Mouse (Mus musculus) embryonic facial prominence, embryonic 12.5 days (tissue): Measurements from ENCODE around the gene Cdk12. TPM values are rescaled to one million over a fixed set of nuclear protein-coding genes. Genes with fewer than 3 reads are reported as not detected.
A peak's percentile ranks its signal among the peaks of the same experiment; 100 is the strongest.
"Not testable (repeated sequence)": the region's sequence is repeated elsewhere in the genome, so short reads cannot be mapped to it uniquely, and the experiment has no call there.

Experiments used
- ATAC-seq: fragments of 200-750 bp; cut with Nextera tagmentation; 2 replicates; pipeline ENCODE4 v1.8.0; 2017; ENCODE audit not compliant: insufficient number of reproducible peaks, insufficient read depth, low FRiP score, low TSS enrichment
- H3K27ac ChIP-seq: fragments of 300-500 bp; sonication (generic); 2 replicates; pipeline ENCODE4 v1.5.1; 2016; ENCODE audit warnings: mild to moderate bottlenecking
- H3K27me3 ChIP-seq: fragments of 300-500 bp; sonication (generic); 2 replicates; pipeline ENCODE4 v1.6.1; 2016; ENCODE audit warnings: mild to moderate bottlenecking, moderate library complexity
- H3K36me3 ChIP-seq: fragments of 300-500 bp; sonication (generic); 2 replicates; pipeline ENCODE4 v1.6.1; 2016; ENCODE audit warnings: mild to moderate bottlenecking
- H3K4me1 ChIP-seq: fragments of 300-500 bp; sonication (generic); 2 replicates; pipeline ENCODE4 v1.6.1; 2016
- H3K4me2 ChIP-seq: fragments of 300-500 bp; sonication (generic); replicated peaks from 2 replicates; pipeline ENCODE4 v1.6.1; 2016; ENCODE audit warnings: mild to moderate bottlenecking, moderate library complexity
- H3K4me3 ChIP-seq: fragments of 300-500 bp; sonication (generic); 2 replicates; pipeline ENCODE4 v1.5.1; 2016; ENCODE audit warnings: mild to moderate bottlenecking
- H3K9ac ChIP-seq: fragments of 300-500 bp; sonication (generic); 2 replicates; pipeline ENCODE4 v1.6.1; 2016; ENCODE audit warnings: mild to moderate bottlenecking, moderate library complexity
- H3K9me3 ChIP-seq: fragments of 300-500 bp; sonication (generic); 2 replicates; pipeline ENCODE4 v1.6.1; 2016; ENCODE audit warnings: mild to moderate bottlenecking, moderate library complexity
- WGBS: fragments of 180-500 bp; shearing (Covaris S2); methylation state at CpG from one replicate; pipeline ENCODE4 v1.1.7; 2016; 5-methylcytosine and 5-hydroxymethylcytosine counted together
- polyA plus RNA-seq: library from polyadenylated mRNA; unstranded; fragments of >200 nt; fragmentation: Nextera tagmentation; extraction: Ambion mirVana; gene quantifications from 2 replicates; pipeline ENCODE4 v1.2.1, GENCODE M21; 2016

The Cdk12 gene
- polyA plus RNA-seq, 1 experiment from 2014 or later = 15.9 TPM

DNA sequence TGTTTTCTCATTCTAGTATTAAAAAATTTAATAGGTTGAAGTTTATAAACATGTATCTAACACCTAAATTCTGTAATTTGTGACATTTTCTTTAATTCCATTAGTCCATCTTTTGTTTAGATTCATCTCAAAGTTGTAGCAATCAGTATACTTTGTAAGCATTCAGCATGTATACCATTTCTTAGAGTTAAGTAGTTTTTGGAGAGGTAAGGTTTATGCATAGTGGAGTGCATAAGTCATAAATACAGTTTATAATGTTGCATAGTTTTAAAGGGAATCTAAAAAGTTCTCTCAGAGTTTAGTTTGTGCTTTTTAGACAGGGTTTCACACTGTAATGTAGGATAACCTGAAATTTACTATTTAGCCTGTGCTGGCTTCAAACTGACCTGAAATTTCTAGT is 2.6 kb downstream of the Cdk12 start:
- Histone ChIP-seq H3K27me3 (no peaks in the 10 kb centered on the region), H3K4me3 (no peak overlapping the region), H3K27ac (no peak overlapping the region), H3K4me2 (peak overlapping the region; percentile 48), H3K9ac (no peak overlapping the region), H3K9me3 (no peaks in the 10 kb centered on the region), H3K36me3 (peaks cover 26% of the 10 kb centered on the region), H3K4me1 (peaks cover 8% of the 10 kb centered on the region; the same call in 1 of the 2 replicates)
- ATAC-seq = no peak

GRCm38 (mm10) chr11:98206281-98206680 is 3.4 kb downstream of the Cdk12 start:
- not testable (repeated sequence) for H3K4me3 ChIP-seq, H3K27ac ChIP-seq, H3K27me3 ChIP-seq, H3K9me3 ChIP-seq, ATAC-seq, H3K9ac ChIP-seq, H3K4me1 ChIP-seq
- WGBS = 86% methylated on average over 3 of the region's 3 CpGs
- Histone ChIP-seq H3K4me2 (peak overlapping the region; percentile 48), H3K36me3 (peaks cover 33% of the 10 kb centered on the region)

DNA sequence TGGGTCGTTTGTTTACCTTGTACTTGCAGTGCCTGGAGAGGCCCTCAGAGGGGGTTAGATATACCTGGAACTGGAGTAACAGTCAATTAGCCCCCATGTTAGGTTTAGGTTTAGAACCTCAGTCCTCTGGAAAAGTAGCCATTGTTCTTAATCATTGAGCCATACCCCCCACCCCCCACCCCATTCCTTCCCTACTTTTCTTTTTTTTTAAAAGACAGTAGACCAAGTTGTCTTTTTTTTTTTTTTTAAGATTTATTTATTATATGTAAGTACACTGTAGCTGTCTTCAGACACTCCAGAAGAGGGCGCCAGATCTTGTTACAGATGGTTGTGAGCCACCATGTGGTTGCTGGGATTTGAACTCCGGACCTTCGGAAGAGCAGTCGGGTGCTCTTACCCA is 6.8 kb downstream of the Cdk12 start:
- WGBS = 77% methylated on average over 5 of the region's 5 CpGs
- H3K4me2 ChIP-seq, ATAC-seq, H3K4me3 ChIP-seq, H3K9me3 ChIP-seq, H3K9ac ChIP-seq, H3K4me1 ChIP-seq, H3K27me3 ChIP-seq, H3K27ac ChIP-seq: not testable (repeated sequence)
- H3K36me3 ChIP-seq = peaks cover 58% of the 10 kb centered on the region

DNA sequence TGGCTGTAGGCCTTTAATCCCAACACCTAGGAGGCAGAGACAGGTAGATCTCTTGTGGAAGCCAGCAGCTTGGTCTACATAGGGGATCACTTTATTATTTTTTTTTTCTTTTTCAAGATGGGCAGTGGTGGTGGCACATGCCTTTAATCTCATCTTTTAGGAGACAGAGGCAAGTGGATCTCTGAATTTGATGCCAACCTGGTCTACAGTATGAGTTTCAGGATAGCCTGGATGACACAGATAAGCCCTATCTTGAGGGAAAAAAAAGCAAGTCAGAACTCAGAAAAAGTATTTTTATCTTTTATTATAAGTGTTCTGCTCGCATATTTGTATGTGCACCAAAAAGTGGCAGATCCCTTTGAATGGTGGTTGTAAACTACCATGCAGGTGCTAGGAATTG is 10.5 kb downstream of the Cdk12 start:
- no peaks in the 10 kb centered on the region for H3K9me3 ChIP-seq
- H3K27ac ChIP-seq = no peak overlapping the region
- no peaks in the 10 kb centered on the region for H3K4me1 ChIP-seq
- no peak overlapping the region for H3K4me2 ChIP-seq
- ATAC-seq = no peak
- H3K9ac ChIP-seq = no peak overlapping the region
- peaks cover 73% of the 10 kb centered on the region for H3K36me3 ChIP-seq
- no peak overlapping the region for H3K4me3 ChIP-seq
- no peaks in the 10 kb centered on the region for H3K27me3 ChIP-seq
- 93% methylated on average over 1 of the region's 1 CpGs for WGBS

GRCm38 (mm10) chr11:98226349-98226748 is 23.5 kb downstream of the Cdk12 start:
- H3K36me3 ChIP-seq = peaks cover 62% of the 10 kb centered on the region
- WGBS = 90% methylated on average over 1 of the region's 1 CpGs

GRCm38 (mm10) chr11:98238416-98238815 is 35.6 kb downstream of the Cdk12 start:
- no peak overlapping the region for H3K4me3 ChIP-seq

More at GRCm38 (mm10) chr11:98226349-98226748, 23.5 kb downstream of the Cdk12 start:
- Histone ChIP-seq H3K27me3 (no peaks in the 10 kb centered on the region), H3K9me3 (no peaks in the 10 kb centered on the region), H3K4me1 (no peaks in the 10 kb centered on the region), H3K4me2 (no peak overlapping the region), H3K4me3 (no peak overlapping the region), H3K27ac (no peak overlapping the region), H3K9ac (no peak overlapping the region)
- no peak for ATAC-seq

DNA sequence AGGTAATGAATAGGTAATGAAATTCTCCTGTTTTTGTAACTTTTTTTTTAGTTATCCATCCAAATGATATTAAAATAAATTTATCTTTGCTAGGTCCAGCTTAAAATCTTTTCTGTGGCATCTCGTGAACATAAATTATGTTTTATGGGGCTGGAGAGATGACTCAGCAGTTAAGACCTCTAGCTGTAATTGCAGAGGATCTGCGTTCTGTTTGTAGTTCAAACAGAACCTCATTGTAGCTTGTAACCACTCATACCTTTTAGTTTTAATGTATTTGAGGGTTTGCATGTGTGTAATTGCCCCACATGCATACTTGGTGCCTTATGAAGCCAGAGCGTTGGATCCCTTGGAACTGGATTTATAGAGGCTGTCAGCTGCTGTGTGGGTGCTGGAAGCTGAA is 36.1 kb downstream of the Cdk12 start:
- Histone ChIP-seq H3K27ac (no peak overlapping the region), H3K4me3 (no peak overlapping the region), H3K27me3 (no peaks in the 10 kb centered on the region), H3K36me3 (peaks cover 70% of the 10 kb centered on the region), H3K9me3 (no peaks in the 10 kb centered on the region), H3K9ac (no peak overlapping the region), H3K4me1 (no peaks in the 10 kb centered on the region), H3K4me2 (no peak overlapping the region)
- ATAC-seq = no peak
- 90% methylated on average over 3 of the region's 3 CpGs for WGBS

More at GRCm38 (mm10) chr11:98238416-98238815, 35.6 kb downstream of the Cdk12 start:
- peaks cover 69% of the 10 kb centered on the region for H3K36me3 ChIP-seq
- H3K4me2 ChIP-seq = no peak overlapping the region
- H3K27ac ChIP-seq = no peak overlapping the region
- no peaks in the 10 kb centered on the region for H3K4me1 ChIP-seq
- WGBS = 77% methylated on average over 3 of the region's 3 CpGs
- H3K9me3 ChIP-seq = no peaks in the 10 kb centered on the region
- H3K27me3 ChIP-seq = no peaks in the 10 kb centered on the region
- no peak overlapping the region for H3K9ac ChIP-seq
- ATAC-seq = no peak

DNA sequence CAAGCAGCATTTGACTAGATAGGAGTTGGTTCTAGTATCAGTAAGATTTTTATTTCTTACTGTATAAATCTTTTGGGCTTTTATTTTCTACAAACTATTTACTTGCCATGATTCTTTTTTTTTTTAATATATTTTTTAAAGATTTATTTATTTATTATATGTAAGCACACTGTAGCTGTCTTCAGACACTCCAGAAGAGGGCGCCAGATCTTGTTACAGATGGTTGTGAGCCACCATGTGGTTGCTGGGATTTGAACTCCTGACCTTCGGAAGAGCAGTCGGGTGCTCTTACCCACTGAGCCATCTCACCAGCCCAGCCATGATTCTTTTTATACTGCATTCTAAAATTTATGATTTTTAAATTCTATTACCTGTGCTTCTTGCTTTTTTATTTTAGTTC is 40.1 kb downstream of the Cdk12 start:
- H3K4me3 ChIP-seq, H3K4me2 ChIP-seq, H3K9me3 ChIP-seq, ATAC-seq, H3K27ac ChIP-seq, H3K4me1 ChIP-seq, H3K9ac ChIP-seq, H3K27me3 ChIP-seq: not testable (repeated sequence)
- 70% methylated on average over 3 of the region's 3 CpGs for WGBS
- peaks cover 70% of the 10 kb centered on the region for H3K36me3 ChIP-seq

DNA sequence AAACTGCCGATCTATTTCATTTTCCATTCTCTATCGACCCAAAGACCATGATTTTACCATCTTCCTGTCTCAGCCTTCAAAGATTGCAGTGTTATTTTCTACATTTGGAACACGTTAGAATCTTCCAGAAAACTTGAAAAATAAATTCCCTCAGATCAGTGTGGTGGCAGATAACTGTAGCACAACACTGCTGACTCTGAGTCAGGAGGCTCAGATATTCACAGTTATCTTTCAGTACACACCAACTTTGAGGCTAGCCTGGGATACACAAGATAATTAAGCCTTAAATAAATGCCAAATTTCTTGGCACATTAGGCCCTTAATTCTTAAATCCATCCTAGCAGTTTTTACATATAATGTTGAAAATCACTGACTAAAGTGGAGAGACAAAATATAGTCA is 41.6 kb downstream of the Cdk12 start:
- Histone ChIP-seq H3K27me3 (no peaks in the 10 kb centered on the region), H3K36me3 (peaks cover 61% of the 10 kb centered on the region), H3K4me2 (no peak overlapping the region), H3K27ac (no peak overlapping the region), H3K9me3 (no peaks in the 10 kb centered on the region), H3K9ac (no peak overlapping the region), H3K4me3 (no peak overlapping the region), H3K4me1 (no peaks in the 10 kb centered on the region)
- WGBS = 95% methylated on average over 3 of the region's 3 CpGs
- ATAC-seq = no peak

DNA sequence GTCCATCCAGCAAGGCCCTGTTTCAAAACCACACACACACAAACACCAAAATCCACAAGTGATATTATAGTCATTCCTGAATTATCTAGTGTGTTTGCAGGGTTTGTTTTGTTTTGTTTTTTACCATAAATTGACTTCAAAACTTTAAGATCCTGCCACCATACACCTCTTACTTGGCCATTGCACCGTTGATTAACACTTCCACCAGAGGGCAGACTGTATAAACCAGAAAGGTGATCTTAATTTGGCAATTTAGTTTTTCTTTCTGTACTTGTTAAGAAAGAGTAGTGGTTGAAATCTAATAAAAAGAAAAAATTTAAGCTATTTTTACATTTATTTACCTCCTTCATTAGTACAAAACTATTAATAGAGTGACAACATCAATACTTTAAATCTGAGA is 44.5 kb downstream of the Cdk12 start:
- WGBS = 83% methylated on average over 1 of the region's 1 CpGs
- no peak for ATAC-seq
- peaks cover 52% of the 10 kb centered on the region for H3K36me3 ChIP-seq

GRCm38 (mm10) chr11:98253807-98254206 is 50.9 kb downstream of the Cdk12 start:
- Histone ChIP-seq H3K4me3 (no peak overlapping the region), H3K9ac (no peak overlapping the region), H3K9me3 (no peaks in the 10 kb centered on the region), H3K4me2 (no peak overlapping the region), H3K27ac (no peak overlapping the region), H3K4me1 (no peaks in the 10 kb centered on the region), H3K36me3 (peaks cover 13% of the 10 kb centered on the region), H3K27me3 (no peaks in the 10 kb centered on the region)
- ATAC-seq = no peak
- 93% methylated on average over 2 of the region's 2 CpGs for WGBS

More for the DNA sequence above, 44.5 kb downstream of the Cdk12 start:
- Histone ChIP-seq H3K9ac (no peak overlapping the region), H3K27ac (no peak overlapping the region), H3K27me3 (no peaks in the 10 kb centered on the region), H3K4me3 (no peak overlapping the region), H3K9me3 (no peaks in the 10 kb centered on the region), H3K4me2 (no peak overlapping the region), H3K4me1 (no peaks in the 10 kb centered on the region)

- Histone ChIP-seq H3K4me3 (no peak overlapping the region), H3K9ac (no peak overlapping the region), H3K36me3 (peaks cover 18% of the 10 kb centered on the region), H3K27me3 (no peaks in the 10 kb centered on the region), H3K4me1 (no peaks in the 10 kb centered on the region), H3K9me3 (no peaks in the 10 kb centered on the region), H3K27ac (no peak overlapping the region), H3K4me2 (no peak overlapping the region)
- 76% methylated on average over 8 of the region's 8 CpGs for WGBS
- ATAC-seq = no peak
These were observed 58.0 kb downstream of the Cdk12 start for GRCm38 (mm10) chr11:98260706-98261479.
